Mouse (Mus musculus): ENCODE data around the gene Kcnh1. TPM values are rescaled to one million over a fixed set of nuclear protein-coding genes. Genes with fewer than 3 reads are reported as not detected.

The Kcnh1 gene
- polyA plus RNA-seq, 1 experiment from 2014 or later, result 0.89 TPM

- Histone ChIP-seq H3K9ac (no peak overlapping the region), H3K4me2 (no peak overlapping the region), H3K36me3 (no peaks in the 10 kb centered on the region), H3K4me1 (no peaks in the 10 kb centered on the region), H3K27ac (no peak overlapping the region), H3K27me3 (replicated peaks) (no peaks in the 10 kb centered on the region), H3K9me3 (no peaks in the 10 kb centered on the region), H3K4me3 (replicated peaks) (no peak overlapping the region)
- WGBS, result 20% methylated on average over 1 of the region's 1 CpGs
- no peak for ATAC-seq (ENCODE audit: insufficient read depth, low FRiP score, low read depth)
These were observed 12.4 kb downstream of the Kcnh1 start for GRCm38 (mm10) chr1:192202936-192203335.

GRCm38 (mm10) chr1:192207956-192208355 lies 17.4 kb downstream of the Kcnh1 start:
- H3K9me3 ChIP-seq, result no peaks in the 10 kb centered on the region
- ATAC-seq (ENCODE audit: insufficient read depth, low FRiP score, low read depth), result no peak
- no peak overlapping the region for H3K4me3 ChIP-seq (replicated peaks)
- 59% methylated on average over 5 of the region's 5 CpGs for WGBS
- no peaks in the 10 kb centered on the region for H3K4me1 ChIP-seq
- no peak overlapping the region for H3K27ac ChIP-seq
- H3K4me2 ChIP-seq, result no peak overlapping the region
- H3K36me3 ChIP-seq, result no peaks in the 10 kb centered on the region
- no peak overlapping the region for H3K9ac ChIP-seq
- H3K27me3 ChIP-seq (replicated peaks), result no peaks in the 10 kb centered on the region

- Histone ChIP-seq H3K9me3 (no peaks in the 10 kb centered on the region), H3K36me3 (no peaks in the 10 kb centered on the region), H3K4me2 (no peak overlapping the region), H3K27ac (no peak overlapping the region), H3K27me3 (replicated peaks) (no peaks in the 10 kb centered on the region), H3K4me3 (replicated peaks) (no peak overlapping the region), H3K4me1 (no peaks in the 10 kb centered on the region), H3K9ac (no peak overlapping the region)
- WGBS, result 54% methylated on average over 2 of the region's 2 CpGs
- ATAC-seq (ENCODE audit: insufficient read depth, low FRiP score, low read depth), result no peak
These were observed 21.9 kb downstream of the Kcnh1 start for GRCm38 (mm10) chr1:192212448-192212847.

- Histone ChIP-seq H3K9ac (no peak overlapping the region), H3K9me3 (no peaks in the 10 kb centered on the region), H3K27ac (no peak overlapping the region), H3K27me3 (replicated peaks) (no peaks in the 10 kb centered on the region), H3K4me2 (no peak overlapping the region), H3K4me3 (replicated peaks) (no peak overlapping the region), H3K36me3 (no peaks in the 10 kb centered on the region), H3K4me1 (no peaks in the 10 kb centered on the region)
- 92% methylated on average over 4 of the region's 4 CpGs for WGBS
- ATAC-seq (ENCODE audit: insufficient read depth, low FRiP score, low read depth), result no peak
These were observed 24.1 kb downstream of the Kcnh1 start for GRCm38 (mm10) chr1:192214666-192215065.

- Histone ChIP-seq H3K4me3 (replicated peaks) (no peak overlapping the region), H3K9me3 (no peaks in the 10 kb centered on the region), H3K36me3 (no peaks in the 10 kb centered on the region), H3K27ac (no peak overlapping the region), H3K9ac (no peak overlapping the region), H3K27me3 (replicated peaks) (no peaks in the 10 kb centered on the region), H3K4me1 (no peaks in the 10 kb centered on the region), H3K4me2 (no peak overlapping the region)
- 61% methylated on average over 2 of the region's 2 CpGs for WGBS
- no peak for ATAC-seq (ENCODE audit: insufficient read depth, low FRiP score, low read depth)
These were observed 29.6 kb downstream of the Kcnh1 start for GRCm38 (mm10) chr1:192220156-192220555.

- no peak for ATAC-seq (ENCODE audit: insufficient read depth, low FRiP score, low read depth)
- Histone ChIP-seq H3K4me3 (replicated peaks) (no peak overlapping the region), H3K27me3 (replicated peaks) (no peaks in the 10 kb centered on the region), H3K9me3 (no peaks in the 10 kb centered on the region), H3K27ac (no peak overlapping the region), H3K36me3 (no peaks in the 10 kb centered on the region), H3K4me2 (no peak overlapping the region), H3K4me1 (no peaks in the 10 kb centered on the region), H3K9ac (no peak overlapping the region)
- WGBS, result 25% methylated on average over 4 of the region's 4 CpGs
These were observed 33.6 kb downstream of the Kcnh1 start for GRCm38 (mm10) chr1:192224161-192224560.

GRCm38 (mm10) chr1:192232696-192233095 lies 42.1 kb downstream of the Kcnh1 start:
- H3K27ac ChIP-seq, result no peak overlapping the region
- H3K27me3 ChIP-seq (replicated peaks), result no peaks in the 10 kb centered on the region
- no peaks in the 10 kb centered on the region for H3K36me3 ChIP-seq
- ATAC-seq (ENCODE audit: insufficient read depth, low FRiP score, low read depth), result no peak
- no peak overlapping the region for H3K4me2 ChIP-seq
- no peak overlapping the region for H3K9ac ChIP-seq
- H3K9me3 ChIP-seq, result no peaks in the 10 kb centered on the region
- 41% methylated on average over 1 of the region's 1 CpGs for WGBS
- peaks cover 3% of the 10 kb centered on the region; the same call in 1 of the 2 replicates for H3K4me1 ChIP-seq
- H3K4me3 ChIP-seq (replicated peaks), result no peak overlapping the region

- Histone ChIP-seq H3K9me3 (no peaks in the 10 kb centered on the region), H3K4me3 (replicated peaks) (no peak overlapping the region), H3K9ac (no peak overlapping the region), H3K27ac (no peak overlapping the region), H3K4me1 (no peaks in the 10 kb centered on the region), H3K36me3 (no peaks in the 10 kb centered on the region), H3K27me3 (replicated peaks) (no peaks in the 10 kb centered on the region), H3K4me2 (no peak overlapping the region)
- 69% methylated on average over 3 of the region's 3 CpGs for WGBS
- no peak for ATAC-seq (ENCODE audit: insufficient read depth, low FRiP score, low read depth)
These were observed 56.3 kb downstream of the Kcnh1 start for GRCm38 (mm10) chr1:192246836-192247235.

- H3K27me3 ChIP-seq (replicated peaks), result no peaks in the 10 kb centered on the region
These were observed 68.6 kb downstream of the Kcnh1 start for GRCm38 (mm10) chr1:192259146-192259545.

GRCm38 (mm10) chr1:192259616-192260015 lies 69.0 kb downstream of the Kcnh1 start:
- WGBS, result 48% methylated on average over 7 of the region's 7 CpGs
- no peak overlapping the region for H3K4me3 ChIP-seq (replicated peaks)
- no peak overlapping the region for H3K27ac ChIP-seq
- H3K4me2 ChIP-seq, result no peak overlapping the region
- ATAC-seq (ENCODE audit: insufficient read depth, low FRiP score, low read depth), result no peak
- no peaks in the 10 kb centered on the region for H3K36me3 ChIP-seq
- H3K4me1 ChIP-seq, result no peaks in the 10 kb centered on the region
- no peaks in the 10 kb centered on the region for H3K9me3 ChIP-seq
- H3K27me3 ChIP-seq (replicated peaks), result no peaks in the 10 kb centered on the region
- no peak overlapping the region for H3K9ac ChIP-seq

More at GRCm38 (mm10) chr1:192259146-192259545, 68.6 kb downstream of the Kcnh1 start:
- Histone ChIP-seq H3K9ac (no peak overlapping the region), H3K4me2 (no peak overlapping the region), H3K4me1 (no peaks in the 10 kb centered on the region), H3K36me3 (no peaks in the 10 kb centered on the region), H3K27ac (no peak overlapping the region), H3K9me3 (no peaks in the 10 kb centered on the region), H3K4me3 (replicated peaks) (no peak overlapping the region)
- ATAC-seq (ENCODE audit: insufficient read depth, low FRiP score, low read depth), result no peak
- 75% methylated on average over 5 of the region's 5 CpGs for WGBS

- Histone ChIP-seq H3K4me3 (replicated peaks) (no peak overlapping the region), H3K4me2 (no peak overlapping the region), H3K4me1 (no peaks in the 10 kb centered on the region), H3K27me3 (replicated peaks) (no peaks in the 10 kb centered on the region), H3K36me3 (no peaks in the 10 kb centered on the region), H3K27ac (no peak overlapping the region), H3K9me3 (no peaks in the 10 kb centered on the region), H3K9ac (no peak overlapping the region)
- no peak for ATAC-seq (ENCODE audit: insufficient read depth, low FRiP score, low read depth)
- WGBS, result 93% methylated on average over 1 of the region's 1 CpGs
These were observed 75.1 kb downstream of the Kcnh1 start for GRCm38 (mm10) chr1:192265704-192266103.

GRCm38 (mm10) chr1:192266956-192267355 lies 76.4 kb downstream of the Kcnh1 start:
- Histone ChIP-seq H3K36me3 (no peaks in the 10 kb centered on the region), H3K4me2 (no peak overlapping the region), H3K9ac (no peak overlapping the region), H3K27me3 (replicated peaks) (no peaks in the 10 kb centered on the region), H3K4me3 (replicated peaks) (no peak overlapping the region), H3K27ac (no peak overlapping the region), H3K9me3 (no peaks in the 10 kb centered on the region), H3K4me1 (no peaks in the 10 kb centered on the region)
- WGBS, result 84% methylated on average over 6 of the region's 6 CpGs
- ATAC-seq (ENCODE audit: insufficient read depth, low FRiP score, low read depth), result no peak

- Histone ChIP-seq H3K4me1 (no peaks in the 10 kb centered on the region), H3K36me3 (no peaks in the 10 kb centered on the region), H3K4me2 (no peak overlapping the region), H3K27me3 (replicated peaks) (no peaks in the 10 kb centered on the region), H3K4me3 (replicated peaks) (no peak overlapping the region), H3K9ac (no peak overlapping the region), H3K9me3 (no peaks in the 10 kb centered on the region), H3K27ac (no peak overlapping the region)
- WGBS, result 65% methylated on average over 5 of the region's 5 CpGs
- ATAC-seq (ENCODE audit: insufficient read depth, low FRiP score, low read depth), result no peak
These were observed 78.3 kb downstream of the Kcnh1 start for GRCm38 (mm10) chr1:192268878-192269277.
